Mouse (Mus musculus) erythroblast, embryonic 14.5 days (primary cell): ENCODE measurements around the gene Oxct1. TPM values are rescaled to one million over a fixed set of nuclear protein-coding genes. Genes with fewer than 3 reads are reported as not detected.

Source experiments
- H3K27me3 ChIP-seq: 2 replicates; pipeline ENCODE4 v1.6.1; 2012; ENCODE audit warnings: inconsistent platforms; ENCODE audit not compliant: control insufficient read depth
- H3K36me3 ChIP-seq: 2 replicates; pipeline ENCODE4 v1.6.1; 2012; ENCODE audit warnings: mild to moderate bottlenecking, inconsistent platforms; ENCODE audit not compliant: control insufficient read depth
- H3K4me1 ChIP-seq: 2 replicates; pipeline ENCODE4 v1.6.1; 2012; ENCODE audit warnings: inconsistent platforms; ENCODE audit not compliant: control insufficient read depth
- H3K4me3 ChIP-seq: replicated peaks from 2 replicates; pipeline ENCODE3; 2012; ENCODE audit warnings: moderate library complexity, mild to moderate bottlenecking, inconsistent platforms
- H3K9me3 ChIP-seq: 2 replicates; pipeline ENCODE4 v1.6.1; 2012; ENCODE audit warnings: low read length, inconsistent platforms, mixed read lengths; ENCODE audit not compliant: control insufficient read depth
- GATA1 ChIP-seq: IDR thresholded peaks from 2 replicates; pipeline ENCODE4 v1.6.1; 2012; ENCODE audit warnings: low read length, inconsistent platforms, mixed read lengths
- TAL1 ChIP-seq: IDR thresholded peaks from 3 replicates; pipeline ENCODE4 v1.6.1; 2012; ENCODE audit warnings: low read length, inconsistent platforms, mixed read lengths
- polyA plus RNA-seq: library from polyadenylated mRNA; stranded (reverse); fragments of >175 nt; gene quantifications from 2 replicates; pipeline ENCODE4 v1.2.3, GENCODE M21; 2012

Oxct1 gene
- polyA plus RNA-seq, 1 experiment, result 0.70 TPM

GRCm38 (mm10) chr15:4026831-4027584, 825 bp downstream of the Oxct1 start:
- Histone ChIP-seq H3K27me3 (peaks cover 19% of the 10 kb centered on the region), H3K4me1 (peaks cover 18% of the 10 kb centered on the region), H3K9me3 (no peaks in the 10 kb centered on the region), H3K36me3 (no peaks in the 10 kb centered on the region), H3K4me3 (peak overlapping the region; percentile 69)
- no peak for TF ChIP-seq TAL1
- TF ChIP-seq GATA1, result no peak

GRCm38 (mm10) chr15:4027671-4028410, 1.7 kb downstream of the Oxct1 start:
- Histone ChIP-seq H3K9me3 (no peaks in the 10 kb centered on the region), H3K27me3 (peaks cover 19% of the 10 kb centered on the region), H3K4me3 (peak overlapping the region; percentile 69), H3K36me3 (no peaks in the 10 kb centered on the region), H3K4me1 (peaks cover 18% of the 10 kb centered on the region)
- TF ChIP-seq TAL1, result no peak
- TF ChIP-seq GATA1, result no peak

- no peak for TF ChIP-seq TAL1
- TF ChIP-seq GATA1, result no peak
- H3K4me3 ChIP-seq, result no peak overlapping the region
- peaks cover 19% of the 10 kb centered on the region for H3K27me3 ChIP-seq
These were observed 2.2 kb downstream of the Oxct1 start for GRCm38 (mm10) chr15:4028411-4028700.

GRCm38 (mm10) chr15:4028960-4029359, 2.8 kb downstream of the Oxct1 start:
- TF ChIP-seq GATA1 (no peak), TAL1 (no peak)
- Histone ChIP-seq H3K4me3 (no peak overlapping the region), H3K27me3 (peaks cover 19% of the 10 kb centered on the region), H3K9me3 (no peaks in the 10 kb centered on the region), H3K36me3 (no peaks in the 10 kb centered on the region), H3K4me1 (peaks cover 18% of the 10 kb centered on the region)

More at GRCm38 (mm10) chr15:4028411-4028700, 2.2 kb downstream of the Oxct1 start:
- no peaks in the 10 kb centered on the region for H3K9me3 ChIP-seq
- H3K36me3 ChIP-seq, result no peaks in the 10 kb centered on the region
- H3K4me1 ChIP-seq, result peaks cover 18% of the 10 kb centered on the region

GRCm38 (mm10) chr15:4033168-4034004, 7.2 kb downstream of the Oxct1 start:
- no peaks in the 10 kb centered on the region for H3K27me3 ChIP-seq
- no peak overlapping the region for H3K4me3 ChIP-seq
- TF ChIP-seq TAL1 (no peak), GATA1 (no peak)
- no peaks in the 10 kb centered on the region for H3K9me3 ChIP-seq
- no peaks in the 10 kb centered on the region for H3K4me1 ChIP-seq
- no peaks in the 10 kb centered on the region for H3K36me3 ChIP-seq

GRCm38 (mm10) chr15:4042423-4042822, 16.2 kb downstream of the Oxct1 start:
- TF ChIP-seq TAL1, result no peak
- no peak for TF ChIP-seq GATA1
- Histone ChIP-seq H3K4me1 (no peaks in the 10 kb centered on the region), H3K9me3 (no peaks in the 10 kb centered on the region), H3K4me3 (no peak overlapping the region), H3K36me3 (no peaks in the 10 kb centered on the region; the same call in 1 of the 2 replicates), H3K27me3 (no peaks in the 10 kb centered on the region)

- Histone ChIP-seq H3K36me3 (no peaks in the 10 kb centered on the region; the same call in 1 of the 2 replicates), H3K9me3 (no peaks in the 10 kb centered on the region), H3K4me1 (no peaks in the 10 kb centered on the region), H3K4me3 (no peak overlapping the region), H3K27me3 (no peaks in the 10 kb centered on the region)
- no peak for TF ChIP-seq TAL1
- TF ChIP-seq GATA1, result no peak
These were observed 16.9 kb downstream of the Oxct1 start for GRCm38 (mm10) chr15:4043032-4043471.

- H3K27me3 ChIP-seq, result no peaks in the 10 kb centered on the region
- peaks cover 8% of the 10 kb centered on the region for H3K36me3 ChIP-seq
- no peak overlapping the region for H3K4me3 ChIP-seq
- H3K9me3 ChIP-seq, result no peaks in the 10 kb centered on the region
- TF ChIP-seq GATA1 (no peak), TAL1 (no peak)
- H3K4me1 ChIP-seq, result no peaks in the 10 kb centered on the region
These were observed 30.4 kb downstream of the Oxct1 start for GRCm38 (mm10) chr15:4056627-4057026.
